Mouse (Mus musculus): Measurements from ENCODE around the gene Pard3b. TPM values are rescaled to one million over a fixed set of nuclear protein-coding genes. Genes with fewer than 3 reads are reported as not detected.

Pard3b gene
- polyA plus RNA-seq, 1 experiment from 2014 or later = 19.6 TPM

GRCm38 (mm10) chr1:61649964-61650363 lies 11.3 kb downstream of the Pard3b start:
- ATAC-seq (ENCODE audit: insufficient read depth) (no peak), DNase-seq (no peak)
- Histone ChIP-seq H3K9me3 (ENCODE audit: low read depth, low read length) (no peaks in the 10 kb centered on the region), H3K4me2 (no peak overlapping the region), H3K27ac (ENCODE audit: low read depth) (no peak overlapping the region), H3K36me3 (ENCODE audit: insufficient read depth) (no peaks in the 10 kb centered on the region), H3K4me1 (ENCODE audit: insufficient read depth) (no peaks in the 10 kb centered on the region), H3K4me3 (ENCODE audit: low read depth, low read length) (no peak overlapping the region), H3K9ac (no peak overlapping the region), H3K27me3 (ENCODE audit: insufficient read depth, low read length) (no peaks in the 10 kb centered on the region)
- TF ChIP-seq CTCF (IDR thresholded peaks at IDR 0.05; ENCODE audit: low read depth) = no peak

GRCm38 (mm10) chr1:61651454-61652271 lies 13.0 kb downstream of the Pard3b start:
- Histone ChIP-seq H3K9me3 (ENCODE audit: low read depth, low read length) (no peaks in the 10 kb centered on the region), H3K4me1 (ENCODE audit: insufficient read depth) (no peaks in the 10 kb centered on the region), H3K27ac (ENCODE audit: low read depth) (no peak overlapping the region), H3K27me3 (ENCODE audit: insufficient read depth, low read length) (no peaks in the 10 kb centered on the region), H3K4me3 (ENCODE audit: low read depth, low read length) (no peak overlapping the region), H3K4me2 (no peak overlapping the region), H3K9ac (no peak overlapping the region), H3K36me3 (ENCODE audit: insufficient read depth) (no peaks in the 10 kb centered on the region)
- no peak for ATAC-seq (ENCODE audit: insufficient read depth)
- DNase-seq = no peak
- 59% methylated on average over 1 of the region's 1 CpGs for WGBS
- no peak for TF ChIP-seq CTCF (IDR thresholded peaks at IDR 0.05; ENCODE audit: low read depth)

- no peak overlapping the region for H3K9ac ChIP-seq
- H3K4me2 ChIP-seq = no peak overlapping the region
- ATAC-seq (ENCODE audit: insufficient read depth) = no peak
- 86% methylated on average over 3 of the region's 3 CpGs for WGBS
- no peak for DNase-seq
- H3K9me3 ChIP-seq (ENCODE audit: low read depth, low read length) = no peaks in the 10 kb centered on the region
- no peak overlapping the region for H3K27ac ChIP-seq (ENCODE audit: low read depth)
- H3K36me3 ChIP-seq (ENCODE audit: insufficient read depth) = no peaks in the 10 kb centered on the region
- no peaks in the 10 kb centered on the region for H3K27me3 ChIP-seq (ENCODE audit: insufficient read depth, low read length)
- TF ChIP-seq CTCF (IDR thresholded peaks at IDR 0.05; ENCODE audit: low read depth) = no peak
- no peaks in the 10 kb centered on the region for H3K4me1 ChIP-seq (ENCODE audit: insufficient read depth)
- no peak overlapping the region for H3K4me3 ChIP-seq (ENCODE audit: low read depth, low read length)
Measured at GRCm38 (mm10) chr1:61657760-61658159, 19.1 kb downstream of the Pard3b start.

- no peaks in the 10 kb centered on the region for H3K9me3 ChIP-seq (ENCODE audit: low read depth, low read length)
- DNase-seq (no peak), ATAC-seq (ENCODE audit: insufficient read depth) (no peak)
- no peaks in the 10 kb centered on the region for H3K4me1 ChIP-seq (ENCODE audit: insufficient read depth)
- 78% methylated on average over 3 of the region's 3 CpGs for WGBS
- no peak overlapping the region for H3K27ac ChIP-seq (ENCODE audit: low read depth)
- no peaks in the 10 kb centered on the region for H3K36me3 ChIP-seq (ENCODE audit: insufficient read depth)
- no peaks in the 10 kb centered on the region for H3K27me3 ChIP-seq (ENCODE audit: insufficient read depth, low read length)
- no peak overlapping the region for H3K9ac ChIP-seq
- no peak for TF ChIP-seq CTCF (IDR thresholded peaks at IDR 0.05; ENCODE audit: low read depth)
- no peak overlapping the region for H3K4me2 ChIP-seq
- H3K4me3 ChIP-seq (ENCODE audit: low read depth, low read length) = no peak overlapping the region
Measured at GRCm38 (mm10) chr1:61659931-61660330, 21.3 kb downstream of the Pard3b start.

GRCm38 (mm10) chr1:61685221-61685814 lies 46.7 kb downstream of the Pard3b start:
- no peak for TF ChIP-seq CTCF (IDR thresholded peaks at IDR 0.05; ENCODE audit: low read depth)
- WGBS = 46% methylated on average over 8 of the region's 8 CpGs
- H3K9me3 ChIP-seq (ENCODE audit: low read depth, low read length) = no peaks in the 10 kb centered on the region
- no peak overlapping the region for H3K4me3 ChIP-seq (ENCODE audit: low read depth, low read length)
- no peak overlapping the region for H3K27ac ChIP-seq (ENCODE audit: low read depth)
- H3K9ac ChIP-seq = no peak overlapping the region
- H3K4me1 ChIP-seq (ENCODE audit: insufficient read depth) = no peaks in the 10 kb centered on the region
- no peak for DNase-seq
- ATAC-seq (ENCODE audit: insufficient read depth) = no peak
- H3K27me3 ChIP-seq (ENCODE audit: insufficient read depth, low read length) = no peaks in the 10 kb centered on the region
- H3K4me2 ChIP-seq = no peak overlapping the region
- H3K36me3 ChIP-seq (ENCODE audit: insufficient read depth) = no peaks in the 10 kb centered on the region

- H3K4me2 ChIP-seq = no peak overlapping the region
- WGBS = 93% methylated on average over 1 of the region's 1 CpGs
Measured at GRCm38 (mm10) chr1:61685921-61686320, 47.3 kb downstream of the Pard3b start.

GRCm38 (mm10) chr1:61688301-61688700 lies 49.7 kb downstream of the Pard3b start:
- H3K4me3 ChIP-seq (ENCODE audit: low read depth, low read length) = no peak overlapping the region
- DNase-seq (no peak), ATAC-seq (ENCODE audit: insufficient read depth) (no peak)
- H3K4me2 ChIP-seq = no peak overlapping the region
- H3K9ac ChIP-seq = no peak overlapping the region
- 72% methylated on average over 3 of the region's 3 CpGs for WGBS
- H3K9me3 ChIP-seq (ENCODE audit: low read depth, low read length) = no peaks in the 10 kb centered on the region
- no peak for TF ChIP-seq CTCF (IDR thresholded peaks at IDR 0.05; ENCODE audit: low read depth)
- H3K27ac ChIP-seq (ENCODE audit: low read depth) = no peak overlapping the region
- no peaks in the 10 kb centered on the region for H3K36me3 ChIP-seq (ENCODE audit: insufficient read depth)
- no peaks in the 10 kb centered on the region for H3K4me1 ChIP-seq (ENCODE audit: insufficient read depth)
- no peaks in the 10 kb centered on the region for H3K27me3 ChIP-seq (ENCODE audit: insufficient read depth, low read length)

More at GRCm38 (mm10) chr1:61685921-61686320, 47.3 kb downstream of the Pard3b start:
- DNase-seq (no peak), ATAC-seq (ENCODE audit: insufficient read depth) (no peak)
- H3K9ac ChIP-seq = no peak overlapping the region
- no peak overlapping the region for H3K4me3 ChIP-seq (ENCODE audit: low read depth, low read length)
- H3K36me3 ChIP-seq (ENCODE audit: insufficient read depth) = no peaks in the 10 kb centered on the region
- no peaks in the 10 kb centered on the region for H3K4me1 ChIP-seq (ENCODE audit: insufficient read depth)
- no peaks in the 10 kb centered on the region for H3K27me3 ChIP-seq (ENCODE audit: insufficient read depth, low read length)
- no peak overlapping the region for H3K27ac ChIP-seq (ENCODE audit: low read depth)
- no peak for TF ChIP-seq CTCF (IDR thresholded peaks at IDR 0.05; ENCODE audit: low read depth)
- H3K9me3 ChIP-seq (ENCODE audit: low read depth, low read length) = no peaks in the 10 kb centered on the region

All from lung, embryonic 14.5 days (tissue).